Comparison of ENCODE assay signal across 8 mouse cellular contexts in the genomic region with DNA sequence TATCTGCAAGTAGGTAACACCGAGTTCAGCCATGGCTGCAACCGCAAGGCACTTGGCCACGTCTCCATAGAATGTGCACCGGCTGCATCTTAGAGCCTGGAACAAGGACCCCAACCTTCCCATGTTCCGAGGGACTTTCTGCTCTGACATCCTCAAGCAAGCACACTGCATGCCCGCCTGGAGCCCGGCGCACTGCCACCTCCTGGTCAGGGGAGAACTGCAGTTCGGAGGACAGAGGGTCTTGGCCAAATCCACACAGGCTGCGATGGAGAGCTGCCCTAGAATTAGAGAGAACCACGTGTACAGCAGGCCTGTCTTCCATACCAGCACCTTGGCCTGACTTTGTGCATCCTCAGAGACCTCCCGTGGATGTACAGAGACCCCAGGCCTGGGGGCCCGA. TPM values are rescaled to one million over a fixed set of nuclear protein-coding genes. Genes with fewer than 3 reads are reported as not detected.
DNase-seq lines count a peak whose midpoint lies in the region; ATAC-seq and TF ChIP-seq lines count a peak whose summit lies in the region.

No protein-coding gene starts in this region.

- no peaks in the 10 kb centered on the region for H3K79me2 ChIP-seq in MEL (ENCODE audit: control insufficient read depth, insufficient read depth, low read length, poor library complexity)

- WGBS in forebrain, embryonic 12.5 days = 40% methylated on average over 13 of the region's 13 CpGs
- 37% methylated on average over 13 of the region's 13 CpGs for WGBS in limb, embryonic 14.5 days

- TF ChIP-seq EP300 in MEL (IDR thresholded peaks at IDR 0.05; ENCODE audit: low read depth in 1 of 2, low read length in 2 of 2) = no peak

- H3K4me2 ChIP-seq in forebrain, embryonic 12.5 days = no peak overlapping the region
- H3K4me2 ChIP-seq in limb, embryonic 14.5 days (replicated peaks; ENCODE audit: low read depth, low read length, severe bottlenecking) = no peak overlapping the region

- TF ChIP-seq POLR2A in MEL (IDR thresholded peaks at IDR 0.05; ENCODE audit: control insufficient read depth in 1 of 2, insufficient read depth in 1 of 2, low read depth in 1 of 2, low read length in 2 of 2, poor library complexity in 1 of 2) = no peak
- no peak for TF ChIP-seq POLR2A in limb, embryonic 14.5 days (IDR thresholded peaks at IDR 0.05; ENCODE audit: borderline replicate concordance, extremely low read depth, insufficient read depth, insufficient read length)

- H3K27ac ChIP-seq in MEL (ENCODE audit: control insufficient read depth, low read depth, low read length) = no peak overlapping the region
- no peak overlapping the region for H3K27ac ChIP-seq in forebrain, embryonic 12.5 days
- no peak overlapping the region for H3K27ac ChIP-seq in limb, embryonic 14.5 days (replicated peaks; ENCODE audit: low read depth, low read length)

- no peaks in the 10 kb centered on the region for H3K36me3 ChIP-seq in MEL (ENCODE audit: control insufficient read depth in 1 of 2, insufficient read depth in 2 of 2, low read length in 2 of 2)
- H3K36me3 ChIP-seq in forebrain, embryonic 12.5 days (replicated peaks) = no peaks in the 10 kb centered on the region
- no peaks in the 10 kb centered on the region for H3K36me3 ChIP-seq in limb, embryonic 14.5 days (ENCODE audit: control insufficient read depth, insufficient read depth, low read length)

- DNase-seq in heart, postnatal 14 days = peak; percentile 41 to 62
- no peak for DNase-seq in heart, adult 9 months (ENCODE audit: low spot score in 2 of 2)
- DNase-seq in A20 (ENCODE audit: low read depth, low spot score) = peak; percentile 70
- DNase-seq in MEL (ENCODE audit: low read depth, low spot score) = peak; percentile 29
- no peak for DNase-seq in limb, embryonic 14.5 days (ENCODE audit: low spot score)
- DNase-seq in retina, embryonic 14.5 days (ENCODE audit: low spot score) = peak; percentile 74

- TF ChIP-seq CTCF in MEL (IDR thresholded peaks at IDR 0.05 in 2 of 3, conservative IDR thresholded peaks at IDR 0.05 in 1 of 3; ENCODE audit: control insufficient read depth in 1 of 3, insufficient read depth in 1 of 3, low read depth in 2 of 3, low read length in 3 of 3, poor library complexity in 1 of 3, severe bottlenecking in 1 of 3) = peak; percentile 36 to 72 (median 49); a peak in 5 of 6 replicates

- no peak overlapping the region for H3K4me3 ChIP-seq in MEL (ENCODE audit: control insufficient read depth in 1 of 2, insufficient read depth in 1 of 2, low read depth in 2 of 2, low read length in 2 of 2)
- H3K4me3 ChIP-seq in forebrain, embryonic 12.5 days (replicated peaks) = no peak overlapping the region
- no peak overlapping the region for H3K4me3 ChIP-seq in limb, embryonic 14.5 days (replicated peaks; ENCODE audit: low read length)

- intact Hi-C loops in heart, postnatal 14 days (cut with DNase I) = no loop called here

- no peak overlapping the region for H3K9ac ChIP-seq in MEL (ENCODE audit: control insufficient read depth, low read depth, low read length, poor library complexity, severe bottlenecking)
- H3K9ac ChIP-seq in forebrain, embryonic 12.5 days = no peak overlapping the region
- no peak overlapping the region for H3K9ac ChIP-seq in limb, embryonic 14.5 days (ENCODE audit: low read depth, low read length, severe bottlenecking)

- peak; percentile 71 for ATAC-seq in forebrain, embryonic 12.5 days (ENCODE audit: low FRiP score)
- ATAC-seq in limb, embryonic 14.5 days (ENCODE audit: low FRiP score, low read depth) = peak; percentile 30; the same call in 1 of the 2 replicates
- ATAC-seq in erythroblast, adult 5-6 weeks (replicated peaks; ENCODE audit: low FRiP score, poor library complexity, severe bottlenecking) = no peak

- H3K27me3 ChIP-seq in MEL (ENCODE audit: control insufficient read depth in 1 of 2, insufficient read depth in 2 of 2, low read length in 2 of 2) = no peaks in the 10 kb centered on the region
- H3K27me3 ChIP-seq in forebrain, embryonic 12.5 days = no peaks in the 10 kb centered on the region
- no peaks in the 10 kb centered on the region for H3K27me3 ChIP-seq in limb, embryonic 14.5 days (ENCODE audit: control insufficient read depth, insufficient read depth, low read length)

- no peaks in the 10 kb centered on the region for H3K4me1 ChIP-seq in MEL (ENCODE audit: control insufficient read depth in 1 of 2, insufficient read depth in 2 of 2, low read length in 2 of 2)
- H3K4me1 ChIP-seq in forebrain, embryonic 12.5 days = no peaks in the 10 kb centered on the region
- H3K4me1 ChIP-seq in limb, embryonic 14.5 days (ENCODE audit: control insufficient read depth, insufficient read depth, low read length) = no peaks in the 10 kb centered on the region

- TF ChIP-seq RAD21 in MEL (IDR thresholded peaks at IDR 0.05; ENCODE audit: low read depth, low read length) = no peak

- H3K9me3 ChIP-seq in MEL (replicated peaks; ENCODE audit: insufficient read depth, low read length) = no peaks in the 10 kb centered on the region
- no peaks in the 10 kb centered on the region for H3K9me3 ChIP-seq in forebrain, embryonic 12.5 days
- no peaks in the 10 kb centered on the region for H3K9me3 ChIP-seq in limb, embryonic 14.5 days (ENCODE audit: control insufficient read depth, low read length)

TF ChIP-seq in MEL, 35 proteins besides CTCF, POLR2A, EP300 and RAD21:
- TF ChIP-seq KAT2A (conservative IDR thresholded peaks at IDR 0.05; ENCODE audit: low read depth, low read length) (no peak), POLR2AphosphoS5 (IDR thresholded peaks at IDR 0.05; ENCODE audit: borderline replicate concordance, low read depth, low read length) (no peak), ZMIZ1 (IDR thresholded peaks at IDR 0.05; ENCODE audit: low read depth, low read length) (no peak), MAZ (IDR thresholded peaks at IDR 0.05; ENCODE audit: low read depth, low read length) (no peak), MEF2A (IDR thresholded peaks at IDR 0.05; ENCODE audit: extremely low read depth, insufficient replicate concordance, low read depth, low read length, poor library complexity, severe bottlenecking) (no peak), SMC3 (IDR thresholded peaks at IDR 0.05; ENCODE audit: low read depth, low read length) (peak; percentile 41; the same call in 1 of the 2 replicates), BHLHE40 (IDR thresholded peaks at IDR 0.05; ENCODE audit: borderline replicate concordance, low read depth, low read length) (no peak), JUND (IDR thresholded peaks at IDR 0.05; ENCODE audit: low read depth, low read length) (no peak)

RNA-seq across cellular contexts. Expression of gene Il12a, which starts 29.8 kb away (rescaled TPM):
- under 1 TPM; 0.27 to 0.60 TPM for total RNA-seq in heart, postnatal 14 days (2021)
- not detected in 2 replicates for total RNA-seq in MEL (2012; rRNA removed)
- not detected for polyA plus RNA-seq in MEL (2012; ENCODE audit: insufficient read depth in 1 of 2, insufficient read length in 2 of 2, low read depth in 1 of 2, low replicate concordance in 2 of 2, missing spikeins in 1 of 2)
- 0.24 TPM in 1 of 2 replicates, not detected in the other for polyA plus RNA-seq in forebrain, embryonic 12.5 days (2016; fragmentation: Nextera tagmentation; extraction: Ambion mirVana)
- polyA plus RNA-seq in limb, embryonic 14.5 days (2012; rRNA removed) = 0.05 and 0.19 TPM in 2 replicates
- not detected in 2 replicates for polyA plus RNA-seq in limb, embryonic 14.5 days (2014; fragmentation: Nextera tagmentation; extraction: Ambion mirVana)
- 1.0 and 1.2 TPM in 2 replicates for total RNA-seq in erythroblast, adult 5-6 weeks (2015; ENCODE audit: low replicate concordance)
- total RNA-seq in erythroblast, adult 5-6 weeks (2017; ENCODE audit: low replicate concordance) = 1.7 and 8.4 TPM in 2 replicates

Comparison
In these comparisons a context has a peak if more than half of its experiments do, and no peak if none do; other contexts are left out.
1. DNase-seq: peak in heart, postnatal 14 days (2 of 2), A20 (single experiment), MEL (single experiment) and retina, embryonic 14.5 days (single experiment); none in heart, adult 9 months (0 of 2) and limb, embryonic 14.5 days (single experiment).